Mouse (Mus musculus) midbrain, embryonic 11.5 days (tissue): ENCODE measurements around the gene Rsph10b. TPM values are rescaled to one million over a fixed set of nuclear protein-coding genes. Genes with fewer than 3 reads are reported as not detected.

Source experiments
- ATAC-seq: fragments of 200-750 bp; cut with Nextera tagmentation; 2 replicates; pipeline ENCODE4 v1.8.0; 2017; ENCODE audit warnings: moderate TSS enrichment, moderate library complexity; ENCODE audit not compliant: low FRiP score
- DNase-seq: peaks from one replicate; pipeline ENCODE4 v3.0.0; 2015; ENCODE audit warnings: low spot score; ENCODE audit errors: missing footprints
- H3K27ac ChIP-seq: fragments of 300-500 bp; sonication (generic); 2 replicates; pipeline ENCODE4 v1.5.1; 2014; ENCODE audit warnings: low read depth, low read length
- H3K27me3 ChIP-seq: fragments of 300-500 bp; sonication (generic); 2 replicates; pipeline ENCODE4 v1.6.1; 2014; ENCODE audit warnings: mild to moderate bottlenecking, low read length, moderate library complexity, mixed read lengths; ENCODE audit not compliant: control insufficient read depth, insufficient read depth
- H3K36me3 ChIP-seq: fragments of 300-500 bp; sonication (generic); 2 replicates; pipeline ENCODE4 v1.6.1; 2014; ENCODE audit warnings: mild to moderate bottlenecking, low read length, moderate library complexity, mixed read lengths; ENCODE audit not compliant: control insufficient read depth, insufficient read depth
- H3K4me1 ChIP-seq: fragments of 300-500 bp; sonication (generic); 2 replicates; pipeline ENCODE4 v1.6.1; 2014; ENCODE audit warnings: low read length; ENCODE audit not compliant: control insufficient read depth, insufficient read depth
- H3K4me2 ChIP-seq: fragments of 300-500 bp; sonication (generic); 2 replicates; pipeline ENCODE4 v1.6.1; 2014; ENCODE audit warnings: mild to moderate bottlenecking, moderate library complexity
- H3K4me3 ChIP-seq: fragments of 300-500 bp; sonication (generic); 2 replicates; pipeline ENCODE4 v1.5.1; 2014; ENCODE audit warnings: low read depth, low read length
- H3K9ac ChIP-seq: fragments of 300-500 bp; sonication (generic); 2 replicates; pipeline ENCODE4 v1.6.1; 2014; ENCODE audit warnings: low read length
- H3K9me3 ChIP-seq: fragments of 300-500 bp; sonication (generic); 2 replicates; pipeline ENCODE4 v1.6.1; 2016; ENCODE audit warnings: low read length; ENCODE audit not compliant: control insufficient read depth
- whole genome bisulfite sequencing: fragments of 180-500 bp; shearing (Covaris S2); extraction: QIAGEN DNeasy Blood & Tissue Kit; methylation state at CpG from one replicate; pipeline ENCODE4 v1.1.7; 2014; 5-methylcytosine and 5-hydroxymethylcytosine counted together
- polyA plus RNA-seq: library from polyadenylated mRNA; unstranded; fragments of >200 nt; fragmentation: Nextera tagmentation; extraction: Ambion mirVana; gene quantifications from 2 replicates; pipeline ENCODE4 v1.2.1, GENCODE M21; 2014

The Rsph10b gene
- polyA plus RNA-seq, 1 experiment from 2014 or later = 0.56 TPM

- ATAC-seq = no peak
- H3K9me3 ChIP-seq = no peaks in the 10 kb centered on the region
- 85% methylated on average over 6 of the region's 6 CpGs for WGBS
- no peak overlapping the region for H3K4me3 ChIP-seq
- peaks cover 11% of the 10 kb centered on the region for H3K36me3 ChIP-seq
- no peak overlapping the region for H3K4me2 ChIP-seq
- no peak overlapping the region for H3K9ac ChIP-seq
- no peaks in the 10 kb centered on the region for H3K27me3 ChIP-seq
- H3K4me1 ChIP-seq = no peaks in the 10 kb centered on the region
- no peak for DNase-seq
- H3K27ac ChIP-seq = no peak overlapping the region
Measured at GRCm38 (mm10) chr5:143931863-143932580, 813 bp upstream of the Rsph10b start.

GRCm38 (mm10) chr5:143933414-143933813, 579 bp downstream of the Rsph10b start:
- no peak overlapping the region for H3K4me2 ChIP-seq
- no peak overlapping the region for H3K27ac ChIP-seq
- H3K4me1 ChIP-seq = no peaks in the 10 kb centered on the region
- DNase-seq = no peak
- H3K4me3 ChIP-seq = no peak overlapping the region
- no peak overlapping the region for H3K9ac ChIP-seq
- peaks cover 8% of the 10 kb centered on the region for H3K36me3 ChIP-seq
- no peaks in the 10 kb centered on the region for H3K27me3 ChIP-seq
- H3K9me3 ChIP-seq = no peaks in the 10 kb centered on the region
- 88% methylated on average over 11 of the region's 11 CpGs for WGBS
- ATAC-seq = no peak

- Histone ChIP-seq H3K9me3 (no peaks in the 10 kb centered on the region), H3K4me1 (no peaks in the 10 kb centered on the region), H3K4me3 (no peak overlapping the region), H3K27ac (no peak overlapping the region), H3K4me2 (no peak overlapping the region), H3K36me3 (peaks cover 8% of the 10 kb centered on the region), H3K9ac (no peak overlapping the region), H3K27me3 (no peaks in the 10 kb centered on the region)
- ATAC-seq = no peak
- 89% methylated on average over 1 of the region's 1 CpGs for WGBS
- no peak for DNase-seq
Measured at GRCm38 (mm10) chr5:143933875-143934274, 1.0 kb downstream of the Rsph10b start.

- Histone ChIP-seq H3K27me3 (no peaks in the 10 kb centered on the region), H3K27ac (no peak overlapping the region), H3K9ac (no peak overlapping the region), H3K4me1 (no peaks in the 10 kb centered on the region), H3K9me3 (no peaks in the 10 kb centered on the region), H3K4me3 (no peak overlapping the region), H3K36me3 (no peaks in the 10 kb centered on the region), H3K4me2 (no peak overlapping the region)
- no peak for DNase-seq
- ATAC-seq = no peak
- WGBS = 88% methylated on average over 9 of the region's 9 CpGs
Measured at GRCm38 (mm10) chr5:143936156-143936555, 3.3 kb downstream of the Rsph10b start.

- Histone ChIP-seq H3K27me3 (no peaks in the 10 kb centered on the region), H3K9me3 (no peaks in the 10 kb centered on the region), H3K36me3 (no peaks in the 10 kb centered on the region), H3K4me3 (no peak overlapping the region), H3K9ac (no peak overlapping the region), H3K27ac (no peak overlapping the region), H3K4me1 (no peaks in the 10 kb centered on the region), H3K4me2 (no peak overlapping the region)
- WGBS = 22% methylated on average over 10 of the region's 10 CpGs
- DNase-seq (no peak), ATAC-seq (no peak)
Measured at GRCm38 (mm10) chr5:143941588-143941987, 8.8 kb downstream of the Rsph10b start.

GRCm38 (mm10) chr5:143943231-143944125, 10.6 kb downstream of the Rsph10b start:
- no peak overlapping the region for H3K27ac ChIP-seq
- DNase-seq = no peak
- no peaks in the 10 kb centered on the region for H3K9me3 ChIP-seq

DNA sequence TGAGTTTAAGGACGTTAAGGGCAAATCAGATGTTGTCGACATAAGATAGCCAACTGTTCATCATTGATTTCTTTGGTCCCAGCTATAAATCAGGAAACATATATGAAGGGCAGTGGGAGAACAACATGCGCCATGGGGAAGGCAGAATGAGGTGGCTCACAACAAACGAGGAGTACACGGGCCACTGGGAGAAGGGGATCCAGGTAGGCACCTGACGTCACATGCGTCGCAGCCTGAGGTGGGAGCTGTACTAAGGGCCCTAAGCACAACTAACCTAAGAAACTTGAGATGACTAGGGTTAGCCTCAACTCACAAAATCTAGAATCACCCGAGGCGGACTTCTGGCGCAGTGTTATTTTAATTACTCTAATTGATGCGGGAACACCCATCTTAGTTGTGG, 15.5 kb downstream of the Rsph10b start:
- Histone ChIP-seq H3K27me3 (no peaks in the 10 kb centered on the region), H3K9me3 (no peaks in the 10 kb centered on the region), H3K4me3 (no peak overlapping the region), H3K4me2 (no peak overlapping the region), H3K4me1 (no peaks in the 10 kb centered on the region), H3K27ac (no peak overlapping the region), H3K9ac (no peak overlapping the region), H3K36me3 (no peaks in the 10 kb centered on the region)
- no peak for ATAC-seq
- no peak for DNase-seq
- 92% methylated on average over 12 of the region's 12 CpGs for WGBS

More at GRCm38 (mm10) chr5:143943231-143944125, 10.6 kb downstream of the Rsph10b start:
- Histone ChIP-seq H3K27me3 (no peaks in the 10 kb centered on the region), H3K4me1 (no peaks in the 10 kb centered on the region), H3K4me3 (no peak overlapping the region), H3K4me2 (no peak overlapping the region), H3K9ac (no peak overlapping the region), H3K36me3 (no peaks in the 10 kb centered on the region)
- no peak for ATAC-seq
- 90% methylated on average over 14 of the region's 14 CpGs for WGBS

DNA sequence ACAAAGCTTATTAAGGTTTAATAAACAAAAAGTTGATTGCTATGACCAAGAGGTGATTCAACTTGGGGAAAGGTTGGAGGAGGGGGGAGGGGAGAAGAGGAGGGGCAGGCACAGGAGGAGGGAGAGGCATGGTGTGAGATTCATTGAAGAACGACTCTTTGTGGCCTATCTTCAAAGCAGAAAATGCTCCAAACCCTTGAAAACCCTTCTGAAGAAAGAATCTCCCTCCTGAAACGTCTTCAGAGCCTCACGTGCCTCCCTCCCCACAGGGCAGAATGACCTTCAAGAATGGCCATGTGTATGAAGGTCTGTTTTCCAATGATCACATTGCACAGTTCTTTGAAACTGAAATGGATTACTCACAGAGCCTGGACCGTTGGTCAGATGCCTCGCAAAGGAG, 17.2 kb downstream of the Rsph10b start:
- H3K4me2 ChIP-seq = no peak overlapping the region
- no peaks in the 10 kb centered on the region for H3K36me3 ChIP-seq
- H3K4me1 ChIP-seq = no peaks in the 10 kb centered on the region
- H3K27ac ChIP-seq = no peak overlapping the region
- ATAC-seq (no peak), DNase-seq (no peak)
- H3K9ac ChIP-seq = no peak overlapping the region
- no peak overlapping the region for H3K4me3 ChIP-seq
- WGBS = 47% methylated on average over 5 of the region's 5 CpGs
- no peaks in the 10 kb centered on the region for H3K9me3 ChIP-seq
- H3K27me3 ChIP-seq = no peaks in the 10 kb centered on the region

- Histone ChIP-seq H3K27ac (no peak overlapping the region), H3K4me3 (no peak overlapping the region), H3K9ac (no peak overlapping the region), H3K4me1 (no peaks in the 10 kb centered on the region), H3K9me3 (no peaks in the 10 kb centered on the region), H3K36me3 (no peaks in the 10 kb centered on the region), H3K27me3 (no peaks in the 10 kb centered on the region), H3K4me2 (no peak overlapping the region)
- DNase-seq (no peak), ATAC-seq (no peak)
- 90% methylated on average over 6 of the region's 6 CpGs for WGBS
Measured at GRCm38 (mm10) chr5:143957101-143957500, 24.3 kb downstream of the Rsph10b start.
